Mouse (Mus musculus): ENCODE measurements around the gene Sds.

The Sds gene

DNA sequence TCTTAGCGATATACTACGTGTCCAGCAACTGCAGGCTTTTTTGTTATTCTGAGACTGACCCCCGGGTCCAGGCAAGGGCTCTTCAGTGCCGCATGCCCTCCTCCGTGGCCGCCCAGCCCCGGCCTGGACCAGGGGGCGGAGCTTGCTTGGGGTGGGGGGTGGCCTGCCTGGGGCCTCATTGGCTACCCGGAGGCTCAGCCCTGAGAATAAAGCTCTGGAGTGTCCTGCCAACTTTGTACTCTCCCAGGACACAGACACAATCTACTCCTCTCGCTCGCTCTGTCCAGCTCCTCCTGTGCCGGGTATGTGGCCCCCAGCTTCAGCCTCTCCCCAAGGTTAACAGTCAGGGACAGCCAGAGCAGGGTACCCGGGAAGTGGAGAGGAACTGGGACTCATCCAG, at the start of gene Sds:
Gene Sds (plus strand): TSS at position 231 of the 400 bp plus-strand sequence.
- DNase-seq (ENCODE audit: low spot score in 2 of 2), result no peak

DNA sequence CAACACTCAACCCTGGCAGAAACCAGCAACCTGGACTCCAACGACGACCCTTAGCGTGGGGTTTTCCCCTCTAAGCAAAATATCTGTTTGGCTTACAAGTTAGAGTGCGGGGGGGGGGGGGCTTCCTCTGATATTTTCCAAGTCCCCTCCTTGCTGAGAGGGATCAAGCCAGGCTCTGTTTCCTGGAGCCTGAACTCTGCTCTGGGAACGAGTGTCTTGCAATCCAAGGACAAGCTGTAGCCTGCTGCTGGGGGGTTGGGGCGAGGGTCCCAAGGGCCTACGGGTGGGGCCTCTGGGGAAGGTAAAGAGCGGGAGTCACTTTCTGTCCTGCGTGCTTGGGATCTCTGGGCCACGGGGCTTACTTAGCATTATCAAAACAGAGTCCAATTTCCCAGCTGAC, 49.8 kb upstream of the Sds start:
- no peak for DNase-seq (ENCODE audit: low spot score in 2 of 2)

DNA sequence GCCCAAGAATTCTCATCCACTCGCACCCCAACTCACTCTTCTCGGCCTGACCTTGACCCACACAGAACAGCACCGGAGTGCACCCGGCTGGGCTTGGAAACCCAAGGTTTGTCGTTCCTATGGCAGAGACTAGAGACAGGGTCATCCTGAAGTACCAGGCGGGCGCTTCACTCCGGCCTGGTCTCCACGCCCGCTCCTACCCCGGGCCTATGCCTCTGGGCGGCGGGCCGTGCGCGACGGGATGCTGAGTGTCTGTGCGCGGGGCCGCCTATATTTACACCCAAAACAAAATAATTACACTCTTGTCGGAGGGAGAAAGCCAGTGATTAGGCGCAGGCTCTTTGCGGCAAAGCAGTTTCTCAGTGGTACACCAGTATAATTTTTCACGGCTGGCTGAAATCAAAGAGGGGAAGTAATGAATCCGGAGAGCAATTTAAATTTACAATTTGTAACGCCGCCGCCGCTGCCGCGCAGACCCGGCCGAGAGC, 48.8 kb upstream of the Sds start:
- DNase-seq (ENCODE audit: low spot score in 2 of 2), result no peak

DNA sequence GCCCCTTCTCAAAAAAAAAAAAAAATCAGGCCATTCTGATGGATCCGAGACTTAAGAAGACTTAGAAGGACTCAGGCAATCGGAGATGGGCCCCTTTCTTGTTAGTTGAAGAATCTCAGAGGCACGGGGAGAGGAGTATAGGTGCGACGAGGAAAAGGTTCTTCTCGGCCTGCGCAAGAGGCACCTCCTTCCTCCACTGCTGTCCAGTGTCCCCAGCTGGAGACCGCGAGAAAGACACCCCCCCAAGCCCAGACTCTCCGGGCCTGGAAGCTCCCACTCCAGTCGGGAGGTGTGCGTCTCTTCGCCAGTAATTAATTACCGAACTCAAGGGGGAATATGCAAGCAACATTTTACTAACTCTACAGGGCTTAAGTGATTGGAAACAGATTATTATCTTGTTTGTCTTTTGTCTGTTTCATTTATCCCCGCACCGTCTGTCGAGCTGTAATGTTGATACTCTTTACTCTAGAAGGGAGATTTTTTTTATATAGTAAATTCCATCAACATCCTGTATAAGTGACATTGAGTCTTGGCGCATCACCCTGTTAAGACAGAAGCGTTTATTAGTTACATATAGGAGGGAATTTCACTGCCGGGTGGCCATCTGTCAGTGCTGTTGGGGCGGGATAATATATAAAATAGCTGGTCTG, 48.0 kb upstream of the Sds start:
- no peak for DNase-seq (ENCODE audit: low spot score in 2 of 2)

DNA sequence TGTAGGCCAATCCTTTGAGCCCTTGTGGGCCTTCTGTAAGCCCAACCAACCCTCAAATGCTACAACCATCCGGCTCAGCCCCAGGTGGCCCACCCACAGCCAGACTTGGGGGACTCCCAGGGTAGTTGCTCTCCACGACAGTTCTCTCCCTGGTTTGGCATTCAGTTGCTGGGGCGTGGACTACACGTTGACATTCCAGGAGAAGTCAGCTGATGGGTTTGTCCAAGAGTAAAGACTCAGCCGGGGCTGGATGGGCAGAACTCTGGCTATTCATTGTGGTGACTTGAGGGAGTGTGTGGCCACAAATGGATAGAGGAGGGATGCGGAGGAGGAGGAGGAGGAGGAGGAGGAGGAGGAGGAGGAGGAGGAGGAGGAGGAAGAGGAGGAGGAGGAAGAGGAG, 47.3 kb upstream of the Sds start:
- no peak for DNase-seq (ENCODE audit: low spot score in 2 of 2)

DNA sequence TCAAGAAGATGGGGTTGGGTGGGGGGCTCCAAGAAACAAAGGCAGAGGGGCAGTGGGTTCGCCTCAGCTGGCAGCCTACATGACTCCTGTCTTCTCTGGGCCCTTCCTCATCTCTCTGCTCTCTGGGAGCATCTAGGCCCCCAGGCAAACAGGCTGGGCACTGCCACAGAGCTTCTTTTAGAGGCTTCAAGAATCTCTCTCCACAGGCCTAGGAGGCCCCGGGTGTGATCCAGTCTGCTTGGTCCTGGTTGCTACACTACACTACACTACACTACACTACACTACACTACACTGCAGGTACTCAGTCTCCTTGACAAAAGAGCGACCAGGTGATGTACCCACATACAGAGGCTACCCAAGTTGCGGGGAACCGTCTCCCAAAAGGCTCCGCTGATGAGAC, 46.6 kb upstream of the Sds start:
- no peak for DNase-seq (ENCODE audit: low spot score in 2 of 2)

DNA sequence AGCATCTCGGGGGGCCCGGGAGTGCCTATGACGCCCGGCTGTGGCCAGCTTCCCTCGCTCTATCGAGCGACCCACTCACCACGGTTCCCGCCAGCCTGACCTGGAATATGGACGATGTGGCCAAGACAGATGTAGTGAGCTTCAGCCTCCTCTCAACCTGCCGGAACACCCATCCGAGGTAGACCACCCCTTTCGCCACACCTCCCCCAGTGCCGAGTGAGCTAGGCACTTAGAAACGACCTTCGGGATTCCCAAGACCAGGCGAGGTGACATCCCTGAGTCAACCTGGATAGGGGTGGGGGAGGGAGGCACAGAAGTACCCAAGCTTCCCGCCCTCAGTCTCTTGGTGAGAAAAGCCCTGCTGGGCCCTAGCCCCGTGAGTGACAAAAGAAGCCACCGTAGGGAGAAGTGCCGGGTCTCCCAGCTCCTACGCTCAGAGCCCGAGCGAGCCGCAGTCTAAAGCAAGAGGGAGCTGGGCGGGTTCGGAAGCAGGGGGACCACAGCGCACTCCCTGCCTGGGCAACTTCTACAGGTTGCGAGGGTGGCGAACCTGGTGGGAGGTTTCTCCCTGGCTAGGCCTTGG, 45.2 kb upstream of the Sds start:
- no peak for DNase-seq (ENCODE audit: low spot score in 2 of 2)

DNA sequence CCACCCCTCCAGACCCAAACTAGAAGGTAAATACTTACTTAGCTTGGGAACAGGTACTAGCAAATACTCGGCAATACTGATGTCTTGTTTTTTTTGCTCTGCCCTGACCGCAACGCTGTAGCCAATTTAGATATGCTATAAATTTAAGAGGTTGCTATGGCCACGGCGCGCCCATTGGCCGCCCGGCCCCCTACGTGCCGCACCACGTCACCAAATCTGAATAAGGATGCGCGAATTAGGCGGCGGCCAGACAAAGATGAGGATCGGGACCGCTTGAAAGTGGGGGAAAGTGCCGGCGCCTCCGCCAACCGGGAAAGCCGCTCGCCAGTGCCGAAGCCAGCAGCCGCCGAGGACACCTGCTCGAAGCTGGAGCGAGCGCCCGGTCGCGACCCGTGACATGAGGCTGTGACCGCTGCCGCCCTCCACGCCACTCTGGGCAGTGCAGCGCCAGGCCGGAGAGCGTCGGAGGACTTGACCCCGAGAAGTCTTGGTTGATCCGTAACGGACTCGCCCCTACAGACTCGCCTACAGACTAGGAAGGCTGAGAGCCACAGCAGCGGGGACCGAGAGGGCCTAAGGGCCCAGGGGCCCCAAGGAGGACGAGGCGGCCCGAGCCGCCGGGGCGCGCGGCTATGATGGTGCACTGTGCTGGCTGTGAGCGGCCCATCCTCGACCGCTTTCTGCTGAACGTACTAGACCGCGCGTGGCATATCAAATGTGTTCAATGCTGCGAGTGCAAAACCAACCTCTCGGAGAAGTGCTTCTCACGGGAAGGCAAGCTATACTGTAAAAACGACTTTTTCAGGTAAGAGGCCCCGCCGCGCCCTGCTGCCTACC, 44.5 kb upstream of the Sds start, which contains the start of gene Lhx5:
Gene Lhx5 (plus strand): TSS at position 51 of the 837 bp plus-strand sequence.
- DNase-seq (ENCODE audit: low spot score in 2 of 2), result no peak

DNA sequence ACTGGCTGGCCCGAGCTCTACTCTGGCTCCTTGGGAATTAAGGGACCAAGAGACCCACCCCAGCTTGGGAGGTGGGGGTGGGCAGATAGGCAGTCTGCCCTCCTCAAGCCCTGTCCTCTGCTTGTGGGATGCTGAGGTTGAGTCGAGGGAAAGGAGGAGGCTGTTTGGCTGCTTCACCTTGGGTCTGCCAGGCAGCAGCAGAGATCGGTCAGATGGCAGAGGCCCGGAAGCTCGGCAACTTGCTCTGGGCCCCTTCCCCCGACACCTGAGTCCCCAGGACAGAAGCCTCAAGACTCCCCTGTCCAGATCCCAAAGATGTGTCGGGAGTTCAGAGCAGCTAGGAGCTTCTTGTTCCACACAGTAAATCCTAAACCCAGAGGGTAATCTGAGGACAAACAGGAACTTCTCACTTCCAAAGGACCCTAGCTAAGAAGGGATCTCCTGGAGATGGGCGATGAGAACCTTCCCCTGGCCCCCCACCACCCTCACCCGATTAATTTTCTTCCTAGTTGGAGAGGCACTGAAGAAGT, 43.8 kb upstream of the Sds start:
- DNase-seq (ENCODE audit: low spot score in 2 of 2), result no peak

DNA sequence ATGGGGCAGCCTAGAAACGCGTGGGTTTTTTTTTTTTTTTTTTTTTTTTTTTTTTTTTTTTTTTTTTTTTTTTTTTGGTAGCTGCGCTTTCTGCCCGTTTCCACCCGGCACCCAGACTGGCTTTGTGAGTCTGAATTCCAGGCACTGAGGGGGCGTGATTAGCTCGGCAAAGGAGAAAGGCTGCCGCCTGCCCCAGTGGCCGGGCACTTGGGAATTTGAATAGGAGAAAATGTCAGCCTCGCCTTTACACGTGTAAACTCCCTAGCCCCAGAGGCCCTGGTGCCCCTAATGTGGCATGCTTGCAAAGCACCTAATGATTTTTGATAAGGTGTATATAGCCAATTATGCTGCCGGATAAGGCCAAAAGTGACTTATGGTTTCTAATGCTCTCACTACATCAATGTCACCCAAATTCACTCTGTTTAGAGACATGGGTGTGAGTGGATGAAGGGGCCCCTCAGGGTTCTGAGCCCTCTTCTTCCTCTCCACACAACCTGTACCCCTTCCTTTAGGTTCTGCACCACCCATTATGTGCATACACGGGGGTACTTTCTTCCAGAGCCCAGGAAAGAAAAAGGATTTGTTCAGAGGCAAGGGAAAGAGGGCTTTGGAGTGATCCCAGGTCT, 43.1 kb upstream of the Sds start:
- no peak for DNase-seq (ENCODE audit: low spot score in 2 of 2)

DNA sequence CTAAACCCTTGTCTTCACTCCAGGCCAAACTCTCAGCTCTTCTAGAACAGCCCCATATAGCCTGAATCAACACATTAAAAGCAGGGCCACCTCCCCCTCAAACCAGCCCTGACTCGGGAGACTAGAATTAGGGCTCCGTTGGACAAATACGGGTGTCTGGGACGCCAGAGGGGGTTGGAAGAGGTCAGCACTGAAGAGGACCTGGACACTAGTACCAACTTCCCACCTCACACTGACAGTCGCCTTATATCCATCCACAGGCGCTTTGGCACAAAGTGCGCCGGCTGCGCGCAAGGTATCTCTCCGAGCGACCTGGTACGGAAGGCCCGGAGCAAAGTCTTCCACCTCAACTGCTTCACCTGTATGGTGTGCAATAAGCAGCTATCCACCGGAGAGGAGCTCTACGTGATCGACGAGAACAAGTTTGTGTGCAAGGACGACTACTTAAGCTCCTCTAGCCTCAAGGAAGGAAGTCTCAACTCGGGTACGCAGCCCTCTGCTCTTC, 42.0 kb upstream of the Sds start:
- no peak for DNase-seq (ENCODE audit: low spot score in 2 of 2)

DNA sequence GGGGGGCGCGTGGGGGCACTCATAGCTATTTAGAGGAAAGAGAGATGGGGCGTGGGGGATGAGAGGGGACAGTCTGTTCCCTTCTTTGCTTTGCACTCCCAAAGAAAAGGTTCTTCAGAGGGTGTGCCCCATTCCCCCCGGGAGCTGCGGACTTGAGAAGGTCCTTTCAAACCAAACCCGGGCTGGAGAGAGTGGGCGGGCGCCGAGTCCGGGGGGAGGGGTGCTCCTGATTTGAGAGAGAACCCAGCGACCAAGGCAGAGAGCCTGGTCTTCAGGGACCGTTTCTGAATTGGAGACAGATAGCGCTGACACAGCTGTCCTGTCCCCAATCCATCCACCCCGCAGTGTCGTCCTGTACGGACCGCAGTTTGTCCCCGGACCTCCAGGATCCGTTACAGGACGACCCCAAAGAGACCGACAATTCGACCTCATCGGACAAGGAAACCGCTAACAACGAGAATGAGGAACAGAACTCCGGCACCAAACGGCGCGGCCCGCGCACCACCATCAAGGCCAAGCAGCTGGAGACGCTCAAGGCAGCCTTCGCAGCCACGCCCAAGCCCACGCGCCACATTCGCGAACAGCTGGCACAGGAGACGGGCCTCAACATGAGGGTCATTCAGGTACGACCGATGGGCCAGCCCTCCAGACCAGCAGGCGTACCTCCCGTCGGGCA, 41.2 kb upstream of the Sds start:
- no peak for DNase-seq (ENCODE audit: low spot score in 2 of 2)

DNA sequence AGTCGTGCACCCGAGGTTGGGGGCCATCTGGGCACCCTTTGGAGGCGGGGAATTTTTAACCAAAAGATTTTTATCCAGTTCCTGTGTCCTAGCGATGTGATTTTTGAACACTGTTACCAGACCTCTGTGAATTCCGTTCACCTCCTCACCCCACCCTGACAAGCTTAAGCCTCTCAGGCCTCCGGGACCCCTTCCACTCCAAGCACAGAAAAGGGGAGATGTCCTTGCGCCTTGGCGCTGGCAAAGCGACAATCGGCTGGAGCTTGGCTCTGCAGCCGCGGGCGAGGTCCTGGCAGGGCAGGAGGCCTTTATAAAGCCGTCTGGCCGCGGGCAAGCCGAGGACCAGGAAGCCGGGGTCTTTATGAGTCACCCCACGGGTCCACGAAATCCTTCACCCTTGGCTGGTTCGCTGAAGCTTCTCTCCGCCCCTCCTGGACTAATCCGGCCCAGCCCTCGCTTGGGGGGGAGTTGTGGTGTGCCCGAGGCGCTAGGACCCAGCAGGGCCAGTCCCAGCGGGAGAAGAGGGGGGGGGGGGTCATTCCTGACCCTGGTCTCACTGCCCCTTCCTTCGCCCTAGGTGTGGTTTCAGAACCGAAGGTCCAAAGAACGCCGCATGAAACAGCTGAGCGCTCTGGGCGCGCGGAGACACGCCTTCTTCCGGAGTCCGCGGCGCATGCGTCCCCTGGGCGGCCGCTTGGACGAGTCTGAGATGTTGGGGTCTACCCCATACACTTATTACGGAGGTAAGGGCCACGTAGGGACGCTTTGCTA, 40.4 kb upstream of the Sds start:
- no peak for DNase-seq (ENCODE audit: low spot score in 2 of 2)

DNA sequence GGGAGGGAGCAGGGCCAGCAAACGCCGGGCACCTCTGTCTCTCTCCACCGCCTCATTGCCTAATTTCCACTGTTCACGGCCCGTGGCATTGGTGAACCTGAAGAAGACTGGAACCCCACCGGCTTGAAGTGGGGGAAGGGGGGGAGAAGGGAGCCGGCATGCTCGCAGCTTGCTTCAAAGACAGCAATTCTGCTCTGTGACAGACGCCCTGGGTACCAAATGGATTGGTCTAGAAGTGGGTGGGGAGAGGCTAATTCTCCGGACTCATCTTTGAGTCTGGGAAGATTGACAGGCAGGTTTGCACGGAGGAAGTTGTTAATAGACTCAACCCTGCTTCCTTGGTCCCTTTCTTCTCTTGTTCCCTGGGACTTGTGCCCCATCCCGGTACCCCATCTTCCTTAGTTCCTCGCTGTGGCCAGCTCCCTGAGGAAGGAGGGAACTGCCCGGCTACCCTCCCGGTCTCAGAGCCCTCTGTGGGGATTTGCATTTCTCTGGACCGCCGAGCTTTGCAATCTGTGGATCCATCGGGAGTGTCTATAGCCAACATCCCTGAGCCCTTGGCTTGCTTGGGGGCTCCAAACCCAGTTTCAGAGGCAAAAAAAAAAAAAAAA, 39.3 kb upstream of the Sds start:
- DNase-seq (ENCODE audit: low spot score in 2 of 2), result no peak

DNA sequence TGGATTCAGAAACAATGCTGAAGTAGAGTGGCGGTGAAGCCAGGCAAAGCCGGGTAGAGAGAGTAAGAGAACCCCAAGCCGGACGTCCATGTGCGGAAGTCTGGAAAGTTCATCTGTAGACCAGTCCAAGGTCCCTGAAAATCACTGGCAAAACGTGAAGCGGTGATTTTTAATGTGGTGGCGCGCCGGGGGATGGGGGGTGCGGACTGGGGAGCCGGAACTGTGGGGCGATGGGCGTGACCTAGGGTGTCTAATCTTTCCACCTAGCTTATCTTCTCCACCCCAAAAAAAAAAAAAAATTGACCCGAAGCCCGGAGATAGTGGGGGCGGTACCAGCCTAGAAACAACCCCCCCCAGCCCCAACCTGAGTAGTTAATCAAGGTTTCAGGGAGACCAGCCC, 38.8 kb upstream of the Sds start:
- DNase-seq (ENCODE audit: low spot score in 2 of 2), result no peak

DNA sequence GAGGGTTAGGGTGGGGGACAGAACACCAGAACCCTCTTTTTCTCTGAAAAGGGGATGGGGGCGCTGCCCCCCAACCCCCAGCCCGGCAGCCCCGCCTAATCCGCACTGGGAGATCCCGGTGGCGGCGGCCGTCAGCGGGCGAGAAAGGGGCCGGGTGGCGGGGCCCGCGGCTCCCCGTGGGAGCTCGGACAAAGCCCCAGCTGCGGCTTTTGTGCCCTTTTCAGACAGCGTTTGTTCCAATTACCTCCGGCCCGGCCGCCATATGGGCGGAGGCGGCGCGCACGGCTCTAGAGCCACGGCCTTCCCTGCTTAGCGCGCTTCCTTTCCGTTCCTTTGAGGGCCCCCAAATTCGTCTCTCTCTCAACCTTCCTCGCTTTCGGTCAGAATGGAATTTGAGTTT, 38.3 kb upstream of the Sds start:
- no peak for DNase-seq (ENCODE audit: low spot score in 2 of 2)

DNA sequence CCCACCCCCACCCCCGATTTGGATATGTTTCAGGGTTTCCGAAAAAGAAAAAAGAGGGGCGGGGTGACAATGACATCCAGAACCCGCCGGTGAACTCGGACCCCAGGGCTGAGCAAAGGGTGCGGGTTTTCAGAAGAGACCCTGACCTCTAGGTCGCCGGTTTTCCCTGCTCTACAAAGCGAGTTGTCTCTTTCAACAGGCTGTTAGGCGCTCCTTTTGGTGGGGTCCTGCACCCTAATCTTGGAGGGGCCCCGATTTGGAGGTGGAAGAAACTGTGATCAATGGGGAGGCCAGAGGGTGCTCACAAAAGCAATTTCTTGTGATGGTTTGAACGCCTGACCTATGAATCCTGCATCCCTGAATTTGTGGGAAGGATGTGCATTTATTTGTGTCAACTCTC, 37.9 kb upstream of the Sds start:
- no peak for DNase-seq (ENCODE audit: low spot score in 2 of 2)

DNA sequence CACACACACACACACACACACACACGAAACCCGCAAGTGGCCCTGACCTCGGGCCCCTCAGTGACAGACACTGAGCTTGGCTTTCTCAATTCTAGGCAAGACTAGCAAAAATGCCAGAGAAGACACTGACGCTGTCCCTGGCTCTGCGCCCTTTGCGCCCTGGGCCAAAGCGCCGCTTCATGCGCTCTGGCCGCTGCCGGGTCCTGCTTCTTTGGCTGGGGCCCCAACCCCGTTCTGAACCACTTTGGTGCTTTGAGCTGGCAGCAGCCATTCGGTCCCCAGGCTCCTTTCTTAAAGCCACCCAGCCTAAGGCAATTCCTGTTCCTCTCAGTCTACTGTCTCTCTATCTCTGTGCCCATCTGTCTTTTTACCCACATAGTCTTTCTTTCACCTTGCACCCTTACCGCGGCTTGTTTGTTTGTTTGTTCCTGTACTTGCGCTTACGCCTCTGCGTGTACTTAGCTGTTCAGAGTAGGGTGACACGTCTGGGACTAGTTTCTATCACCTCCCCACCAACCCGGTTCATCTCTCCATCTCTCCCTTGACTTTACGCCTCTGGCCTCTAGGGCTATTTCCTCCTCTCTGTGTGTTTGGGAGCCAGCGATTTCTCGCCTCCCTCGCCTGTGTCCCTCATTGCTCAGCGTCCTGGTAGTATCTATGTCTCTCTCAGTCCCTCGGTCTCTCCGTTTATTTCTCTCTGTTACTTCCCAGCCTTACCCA, 37.2 kb upstream of the Sds start:
- DNase-seq (ENCODE audit: low spot score in 2 of 2), result no peak

DNA sequence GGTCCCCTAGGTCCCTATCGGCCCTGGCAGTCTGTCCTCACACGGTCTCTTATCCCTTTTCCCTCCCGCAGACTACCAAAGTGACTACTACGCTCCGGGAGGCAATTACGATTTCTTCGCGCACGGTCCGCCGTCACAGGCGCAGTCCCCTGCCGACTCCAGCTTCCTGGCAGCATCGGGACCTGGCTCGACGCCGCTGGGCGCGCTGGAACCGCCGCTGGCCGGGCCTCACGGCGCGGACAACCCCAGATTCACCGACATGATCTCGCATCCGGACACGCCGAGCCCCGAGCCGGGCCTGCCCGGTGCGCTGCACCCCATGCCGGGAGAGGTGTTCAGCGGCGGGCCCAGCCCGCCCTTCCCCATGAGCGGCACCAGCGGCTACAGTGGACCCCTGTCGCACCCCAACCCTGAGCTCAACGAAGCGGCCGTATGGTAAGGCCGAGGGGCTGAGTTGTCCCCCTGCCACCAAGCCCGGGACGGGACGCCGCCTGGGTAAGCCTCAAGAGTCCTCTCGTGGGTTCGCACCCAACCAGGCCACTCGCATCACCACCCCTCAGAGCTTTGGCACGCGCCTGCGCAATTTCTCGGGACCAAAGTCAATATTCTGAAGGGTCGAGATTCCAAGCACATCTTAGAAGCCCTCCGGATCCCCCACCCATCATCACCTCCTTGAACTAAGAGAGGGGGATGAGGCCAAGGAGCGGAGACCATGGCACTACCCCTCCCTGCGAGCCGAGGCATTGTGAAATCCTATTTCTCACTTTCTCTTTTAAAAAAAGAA, 36.2 kb upstream of the Sds start:
- no peak for DNase-seq (ENCODE audit: low spot score in 2 of 2)
